Mouse (Mus musculus) urinary bladder, postnatal 4 days (tissue): ENCODE data around the gene Atp7a.
"Not testable (repeated sequence)": the region's sequence is repeated elsewhere in the genome, so short reads cannot be mapped to it uniquely, and the experiment has no call there.

Experiments
- DNase-seq, 2 experiments: peaks; one replicate each; pipeline ENCODE4 v3.0.0; 2021 to 2022; ENCODE audit warnings: low spot score in 2 of 2

The Atp7a gene

DNA sequence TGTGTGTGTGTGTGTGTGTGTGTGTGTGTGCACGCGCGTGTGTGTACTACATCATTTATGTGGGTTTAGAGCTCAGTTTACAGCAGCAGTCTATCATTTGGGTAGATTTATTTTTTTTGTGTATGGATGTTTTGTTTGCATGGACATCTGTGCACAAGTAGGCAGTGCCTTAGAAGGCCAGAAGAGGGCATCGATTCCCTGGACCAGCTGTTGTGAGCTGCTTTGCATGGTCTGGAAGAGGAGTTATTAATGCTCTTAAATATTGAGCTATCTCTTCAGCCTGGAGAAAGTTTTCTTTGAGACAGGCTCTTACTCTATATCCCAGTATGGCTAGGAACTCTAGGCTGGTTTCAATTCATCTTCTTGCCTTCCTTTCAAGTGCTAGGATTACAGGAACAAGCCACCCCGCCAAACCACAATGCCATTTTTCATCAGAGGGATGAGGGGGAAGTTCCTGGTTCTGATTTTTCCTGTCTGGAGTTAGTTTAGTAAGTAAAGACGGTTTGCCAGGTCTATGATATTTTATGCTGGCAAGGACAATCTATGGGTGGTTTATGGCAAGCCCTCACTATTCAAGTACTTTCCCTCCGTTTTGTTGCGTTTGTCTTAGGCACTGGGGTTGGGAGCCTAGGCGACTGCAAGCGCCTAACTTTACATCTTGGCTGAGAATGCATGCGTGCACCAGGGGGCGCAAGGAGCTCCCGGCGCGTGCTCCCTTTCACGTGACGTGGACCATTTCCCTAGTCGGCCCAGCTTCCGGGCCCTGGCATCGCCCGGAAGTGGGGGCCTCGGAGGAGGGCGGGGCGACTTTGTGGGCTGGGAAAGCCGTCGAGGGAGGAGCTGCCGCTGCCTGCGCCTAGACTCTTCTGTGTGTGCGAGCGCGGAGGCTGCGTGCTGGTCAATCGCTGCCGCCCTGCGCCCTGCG is at the start of gene Atp7a:
Gene Atp7a, plus strand, starts transcription at position 859 of the 925 bp plus-strand sequence.
- peak; percentile 87 to 89 for DNase-seq

- DNase-seq, result no peak
These were observed 25.5 kb upstream of the Atp7a start for GRCm38 (mm10) chrX:106001605-106002004.

- no peak for DNase-seq
These were observed 16.3 kb upstream of the Atp7a start for GRCm38 (mm10) chrX:106010762-106011161.

DNA sequence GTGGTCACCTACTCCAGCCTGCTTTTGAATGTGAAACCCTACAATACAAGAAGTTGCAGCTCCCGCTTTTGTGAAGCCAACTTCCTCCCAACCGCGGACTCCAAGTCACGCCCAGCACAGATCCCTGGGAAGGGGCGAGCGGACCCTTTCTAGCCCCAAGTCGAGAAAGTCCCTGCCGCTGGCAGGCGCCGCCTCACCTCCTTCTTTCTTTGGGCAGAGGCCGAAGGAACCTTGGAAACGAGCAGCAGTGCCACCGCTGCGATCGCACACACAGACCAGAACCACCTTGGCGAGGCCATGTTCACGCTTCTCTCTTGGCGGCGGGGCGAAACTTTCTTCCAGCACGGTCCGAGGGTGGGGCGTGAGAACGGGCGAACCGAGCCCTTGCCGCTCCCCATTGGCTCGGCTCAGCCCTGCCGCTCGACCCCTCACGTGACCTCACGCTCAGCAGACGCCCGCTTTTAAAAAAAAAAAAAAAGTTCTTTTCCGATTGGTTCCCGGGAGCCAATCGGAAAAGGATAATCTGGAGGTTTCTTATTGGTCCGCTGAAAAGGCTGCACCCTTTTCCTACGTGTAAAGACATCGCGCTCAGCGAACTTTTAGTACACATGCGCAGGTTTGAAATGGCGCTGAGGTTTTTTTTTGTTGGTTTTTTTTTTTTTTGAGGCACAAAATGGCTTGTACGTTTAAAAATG is 15.5 kb upstream of the Atp7a start, which contains the start of gene Magt1:
Gene Magt1, minus strand, starts transcription at position 442 of the 695 bp plus-strand sequence.
- DNase-seq, result peak; percentile 83 to 84

- no peak for DNase-seq
These were observed 14.5 kb upstream of the Atp7a start for GRCm38 (mm10) chrX:106012559-106012958.

DNA sequence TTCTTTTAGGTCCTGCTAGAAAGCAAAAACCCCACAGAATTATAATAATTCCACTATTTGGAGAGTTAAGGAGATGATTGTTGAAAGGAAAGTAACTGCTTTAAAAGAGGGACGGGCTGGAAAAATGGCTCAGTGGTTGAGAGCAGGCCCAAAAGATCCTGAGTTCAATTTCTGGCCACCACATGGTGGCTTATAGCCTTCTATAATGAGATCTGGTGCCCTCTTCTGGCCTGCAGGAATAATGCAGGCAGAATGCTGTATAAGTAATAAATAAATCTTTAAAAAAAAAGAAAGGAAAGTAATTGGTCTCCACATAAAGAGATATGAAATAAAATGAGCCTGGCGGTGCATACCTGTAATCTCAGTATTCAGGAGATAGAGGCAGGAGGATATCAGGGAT is 13.9 kb upstream of the Atp7a start:
- no peak for DNase-seq

GRCm38 (mm10) chrX:106014741-106015377 is 12.2 kb upstream of the Atp7a start:
- not testable (repeated sequence) for DNase-seq

- DNase-seq, result peak; percentile 49 to 69
These were observed 11.3 kb upstream of the Atp7a start, which contains the start of gene Cox7b for GRCm38 (mm10) chrX:106015571-106016322. TSS of gene Cox7b (plus strand) at chrX:106015700.

DNA sequence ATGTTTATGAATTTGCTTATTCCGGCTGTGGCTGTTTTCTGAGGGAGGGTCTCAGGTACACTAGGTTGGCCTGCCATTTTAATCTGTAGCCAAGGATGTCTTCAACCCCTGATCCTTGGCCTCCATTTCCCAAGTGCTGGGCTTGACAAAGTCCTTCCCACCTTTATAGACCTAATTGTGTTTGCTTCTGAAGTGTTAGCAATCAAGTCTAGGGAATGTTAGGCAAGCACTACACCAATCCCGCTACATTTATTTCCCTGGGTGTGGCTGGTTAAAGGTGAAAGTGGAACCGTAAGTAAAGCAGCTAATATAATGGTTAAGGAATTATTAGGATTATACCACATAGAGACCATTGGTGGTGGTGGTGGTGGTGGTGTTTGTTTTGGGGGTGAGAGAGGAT is 10.0 kb upstream of the Atp7a start:
- no peak for DNase-seq

DNA sequence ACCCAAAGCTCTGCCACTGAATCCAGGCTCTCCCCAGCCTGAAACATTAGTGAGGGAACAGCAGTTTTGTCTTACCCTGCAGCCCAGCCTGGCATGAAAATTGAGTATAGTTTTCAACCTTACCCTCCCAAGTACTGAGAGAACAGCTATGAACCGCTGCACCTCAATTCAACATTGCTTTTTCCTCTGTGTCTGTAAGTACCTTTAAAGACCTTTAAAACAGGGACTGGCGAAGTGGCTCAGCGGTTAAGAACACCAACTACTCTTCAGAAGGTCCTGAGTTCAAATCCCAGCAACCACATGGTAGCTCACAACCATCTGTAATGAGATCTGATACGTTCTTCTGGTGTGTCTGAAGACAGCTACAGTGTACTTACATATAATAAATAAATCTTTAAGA is 9.6 kb upstream of the Atp7a start:
- DNase-seq, result no peak

DNA sequence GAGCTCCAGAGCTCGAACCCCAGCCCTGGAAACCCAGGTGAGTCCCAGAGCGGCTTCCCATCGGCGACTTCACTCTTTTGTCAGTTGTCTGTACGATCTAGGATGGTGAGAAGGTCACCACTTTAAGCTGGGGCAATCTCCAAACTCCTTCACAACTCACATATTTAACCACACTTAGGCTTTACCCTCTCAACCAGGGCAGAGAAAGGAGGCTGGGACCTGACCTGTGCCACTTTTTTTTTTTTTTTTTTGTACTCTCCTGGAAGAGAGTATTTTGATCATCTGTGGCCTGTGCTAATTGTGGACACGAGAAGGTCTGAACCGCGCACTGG is 233 bp downstream of the Atp7a start:
- no peak for DNase-seq

DNA sequence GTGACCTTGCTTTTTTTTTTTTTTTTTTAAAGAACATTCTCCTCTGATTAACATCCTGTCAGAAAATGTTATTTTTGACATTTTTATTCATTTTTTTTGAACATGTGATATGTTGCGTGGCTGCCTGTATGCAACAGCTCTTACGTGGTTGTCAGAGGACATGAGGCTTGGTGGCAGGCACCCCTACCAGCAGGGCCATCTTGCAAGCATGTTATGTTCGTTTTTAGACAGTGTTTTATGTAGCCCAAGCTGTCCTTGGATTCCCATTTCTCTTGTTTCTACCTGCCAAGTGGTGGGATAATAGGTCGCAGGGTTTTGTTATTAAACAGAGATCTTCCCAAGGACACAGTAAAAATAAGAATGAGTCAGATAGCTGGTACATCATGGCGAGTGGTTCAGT is 3.1 kb downstream of the Atp7a start:
- no peak for DNase-seq

DNA sequence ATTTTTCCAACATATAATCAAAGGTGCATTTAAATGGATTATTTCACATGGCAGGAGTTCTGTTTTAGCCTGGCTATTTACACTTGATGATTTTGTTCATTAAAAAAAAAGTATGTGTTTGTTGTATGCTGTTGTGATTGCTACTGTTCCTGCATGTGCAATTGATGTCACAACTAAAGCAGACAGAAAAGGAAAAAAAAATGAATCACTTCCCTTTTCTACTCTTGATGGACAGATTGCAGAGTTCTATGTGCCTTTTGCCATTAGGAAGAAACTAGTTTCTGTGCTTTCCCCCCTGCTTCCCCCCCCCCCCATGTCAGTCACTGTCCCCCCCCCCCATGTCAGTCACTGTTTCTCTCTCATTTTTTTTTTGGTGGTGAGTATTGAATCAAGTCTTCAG is 4.0 kb downstream of the Atp7a start:
- no peak for DNase-seq

DNA sequence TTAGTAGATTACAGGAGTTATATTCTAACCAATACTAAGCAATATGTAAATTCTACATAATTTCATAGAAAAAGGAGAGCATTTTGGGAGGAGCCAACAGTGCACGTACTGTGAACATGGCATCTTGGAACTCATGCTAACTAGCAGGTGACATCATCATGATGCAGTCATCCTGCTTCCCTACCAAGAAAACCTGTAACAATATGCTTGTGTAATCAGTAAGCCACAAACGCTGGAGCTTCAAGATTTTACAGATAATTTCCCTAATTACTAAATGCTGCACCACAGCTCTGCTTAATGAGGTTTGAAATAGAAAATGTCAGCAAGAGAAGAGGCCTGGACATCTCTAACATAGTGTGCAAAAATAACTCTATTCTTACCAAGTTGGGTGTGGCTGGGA is 8.7 kb downstream of the Atp7a start:
- no peak for DNase-seq

- DNase-seq, result no peak
These were observed 10.2 kb downstream of the Atp7a start for GRCm38 (mm10) chrX:106037185-106037752.

GRCm38 (mm10) chrX:106043863-106044617 is 17.0 kb downstream of the Atp7a start:
- DNase-seq, result no peak

DNA sequence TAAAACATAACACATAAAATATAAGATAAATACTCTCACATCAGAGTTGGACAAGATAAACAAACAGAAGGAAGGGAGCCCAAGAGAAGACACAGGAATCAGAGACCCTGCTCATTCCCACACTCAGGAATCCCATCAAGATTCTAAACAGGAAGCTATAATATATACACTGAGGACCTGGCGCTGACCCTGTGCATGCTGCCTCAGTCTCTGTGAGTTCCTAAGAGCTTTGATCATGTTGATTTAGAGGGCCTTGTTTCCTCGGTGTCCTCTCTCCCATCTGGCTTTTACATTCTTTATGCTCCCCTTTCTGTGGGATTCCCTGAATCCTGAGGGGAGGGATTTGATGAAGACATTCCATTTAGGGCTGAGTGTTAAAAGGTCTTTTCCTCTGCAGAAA is 18.4 kb downstream of the Atp7a start:
- DNase-seq, result no peak

GRCm38 (mm10) chrX:106045928-106046327 is 18.9 kb downstream of the Atp7a start:
- no peak for DNase-seq

DNA sequence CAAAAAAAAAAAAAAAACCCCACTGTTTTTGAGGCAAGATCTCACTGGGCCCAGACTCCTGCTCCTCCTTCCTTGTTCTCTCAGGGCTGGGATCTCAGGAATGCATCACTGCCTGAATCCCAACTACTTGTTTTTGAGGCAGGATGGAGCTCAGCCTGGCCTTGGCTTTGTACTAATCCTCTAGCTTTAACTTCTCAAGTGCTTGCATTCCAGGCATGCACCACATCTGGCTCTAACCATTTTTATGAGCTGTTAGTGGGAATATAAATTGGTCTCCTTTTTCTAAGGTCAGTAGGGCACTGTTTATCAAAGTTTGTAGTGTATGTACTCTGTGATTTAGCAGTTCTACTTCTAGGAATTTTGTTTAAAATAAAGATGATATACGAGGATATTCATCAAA is 21.1 kb downstream of the Atp7a start:
- DNase-seq, result no peak

DNA sequence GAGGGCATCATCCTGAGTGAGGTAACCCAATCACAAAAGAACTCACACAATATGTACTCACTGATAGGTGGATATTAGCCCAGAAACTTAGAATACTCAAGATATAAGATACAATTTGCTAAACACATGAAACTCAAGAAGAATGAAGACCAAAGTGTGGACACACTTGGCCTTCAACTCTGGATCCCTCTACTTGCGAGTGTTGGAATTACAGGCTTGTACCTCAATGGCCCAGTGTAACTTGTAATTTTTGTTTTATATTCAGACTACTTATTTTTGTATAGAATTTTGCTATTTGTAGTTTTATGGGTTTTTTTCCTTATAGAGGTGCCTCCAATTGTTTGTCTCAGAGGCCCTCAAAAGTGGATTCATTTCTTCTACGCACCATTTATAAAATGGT is 50.8 kb downstream of the Atp7a start:
- DNase-seq, result not testable (repeated sequence)
